8 mouse cellular contexts compared by ENCODE assay signal in the genomic region with DNA sequence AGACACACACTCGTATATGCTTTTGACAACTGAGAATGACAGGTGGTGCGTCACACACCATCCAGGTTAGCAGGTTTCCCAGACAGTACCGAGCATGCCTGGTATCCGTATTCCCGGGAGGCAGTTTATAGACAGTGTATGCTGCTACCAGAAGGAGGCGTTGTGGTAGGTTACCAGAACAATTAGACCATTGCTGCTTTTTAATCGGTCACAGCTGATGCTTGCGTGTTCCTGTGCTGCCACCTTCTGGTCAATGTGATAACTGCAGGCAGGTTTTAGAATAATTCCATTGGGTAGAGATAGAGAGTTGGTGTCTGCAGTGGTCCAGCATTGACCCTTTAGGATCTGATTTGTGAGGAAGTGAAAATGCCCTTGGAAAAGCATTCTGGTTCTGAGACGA. TPM values are rescaled to one million over a fixed set of nuclear protein-coding genes. Genes with fewer than 3 reads are reported as not detected.
DNase-seq lines count a peak whose midpoint lies in the region.

No protein-coding gene starts in this region.

- WGBS in forebrain, embryonic 10.5 days, result 10% methylated on average over 9 of the region's 9 CpGs

- H3K4me1 ChIP-seq in forebrain, embryonic 10.5 days, result peaks cover 3% of the 10 kb centered on the region; the same call in 1 of the 2 replicates

- peak; percentile 69 for DNase-seq in Muller cell, postnatal 12 days (ENCODE audit: inconsistent ontology term)
- peak; percentile 47 for DNase-seq in c-Kit-negative CD71-positive TER-119-positive erythroid progenitor cells, embryonic 14.5 days (ENCODE audit: low read depth, low spot score)
- DNase-seq in forebrain, embryonic 10.5 days (ENCODE audit: extremely low spot score, low spot score), result peak; percentile 83
- peak; percentile 74 to 84 for DNase-seq in heart, postnatal 36 days
- peak; percentile 95 to 97 for DNase-seq in layer of hippocampus, postnatal 10 days (ENCODE audit: low spot score in 2 of 2)
- peak; percentile 92 for DNase-seq in lung, postnatal 36 days
- DNase-seq in right cerebral cortex, adult 2 months (ENCODE audit: low spot score in 2 of 2), result peak; percentile 98
- DNase-seq in urinary bladder, postnatal 4 days (ENCODE audit: low spot score in 2 of 2), result peak; percentile 36 to 83

- H3K4me3 ChIP-seq in forebrain, embryonic 10.5 days, result no peak overlapping the region

- no peak overlapping the region for H3K27ac ChIP-seq in forebrain, embryonic 10.5 days

- no peaks in the 10 kb centered on the region for H3K9me3 ChIP-seq in forebrain, embryonic 10.5 days

- intact Hi-C loops in heart, postnatal 36 days (cut with DNase I), result loop anchor here (2.0 kb wide), 1 partner anchor 83 kb away; no protein-coding TSS in a partner anchor

- H3K36me3 ChIP-seq in forebrain, embryonic 10.5 days (replicated peaks), result no peaks in the 10 kb centered on the region

- peaks cover 20% of the 10 kb centered on the region; the same call in 1 of the 2 replicates for H3K27me3 ChIP-seq in forebrain, embryonic 10.5 days (ENCODE audit: poor library complexity, severe bottlenecking)

RNA-seq across cellular contexts. Expression of gene Sppl2c, which starts 9.7 kb away (rescaled TPM):
- polyA plus RNA-seq in forebrain, embryonic 10.5 days (2016; fragmentation: Nextera tagmentation; extraction: Ambion mirVana), result not detected in 2 replicates
- not detected for total RNA-seq in heart, postnatal 36 days (2021)
- total RNA-seq in layer of hippocampus, postnatal 10 days (2021), result not detected

RNA-seq across cellular contexts. Expression of gene Mapt, which starts 35.4 kb away (rescaled TPM):
- 2.9 and 8.1 TPM in 2 replicates for polyA plus RNA-seq in forebrain, embryonic 10.5 days (2016; fragmentation: Nextera tagmentation; extraction: Ambion mirVana)
- total RNA-seq in heart, postnatal 36 days (2021), result 10 to 100 TPM; 79.5 to 92.6 TPM
- total RNA-seq in layer of hippocampus, postnatal 10 days (2021), result 100 to 1,000 TPM; 506 to 549 TPM

Comparison
In these comparisons a context has a peak if more than half of its experiments do, and no peak if none do; other contexts are left out.
1. DNase-seq: peak in every context shown above with its lines; median percentile 98 in right cerebral cortex, adult 2 months; 96 in layer of hippocampus, postnatal 10 days; 92 in lung, postnatal 36 days; 83 in forebrain, embryonic 10.5 days; 79 in heart, postnatal 36 days; 69 in Muller cell, postnatal 12 days; 60 in urinary bladder, postnatal 4 days; 47 in c-Kit-negative CD71-positive TER-119-positive erythroid progenitor cells, embryonic 14.5 days.
2. RNA of gene Mapt, which starts 35.4 kb away (total RNA-seq): 506 to 549 TPM in layer of hippocampus, postnatal 10 days; 79.5 to 92.6 TPM in heart, postnatal 36 days; every median in the first group is over 4 times any median in the second.